Mouse (Mus musculus): ENCODE measurements at regions not wholly inside any gene's neighbourhood (a gene's known extent, or its start where the extent isn't known, plus 50 kb on each side); places are given as distances from the start of the nearest gene placed in this dataset.
A peak's percentile ranks its signal among the peaks of the same experiment; 100 is the strongest.
"Not testable (repeated sequence)": the region's sequence is repeated elsewhere in the genome, so short reads cannot be mapped to it uniquely, and the experiment has no call there.

DNA sequence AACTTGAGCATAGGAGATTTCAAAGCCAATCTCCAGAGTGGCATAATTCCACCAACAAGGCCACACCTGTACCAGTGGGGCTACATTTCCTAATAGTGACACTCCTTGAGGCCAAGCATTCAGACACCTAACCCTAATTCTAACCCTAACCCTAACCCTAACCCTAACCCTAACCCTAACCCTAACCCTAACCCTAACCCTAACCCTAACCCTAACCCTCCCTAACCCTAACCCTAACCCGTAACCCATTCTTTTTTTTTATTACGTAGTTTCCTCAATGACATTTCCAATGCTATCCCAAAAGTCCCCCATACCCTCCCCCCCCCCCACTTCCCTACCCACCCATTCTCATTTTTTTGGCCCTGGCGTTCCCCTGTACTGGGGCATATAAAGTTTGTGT is 609.9 kb upstream of the Map3k7 start:
- H3K4me3 ChIP-seq (ENCODE audit: low read depth, low read length); ATAC-seq (ENCODE audit: low FRiP score); H3K9ac ChIP-seq (ENCODE audit: low read length); H3K36me3 ChIP-seq (ENCODE audit: control insufficient read depth, insufficient read depth, low read length); DNase-seq (ENCODE audit: low spot score, missing footprints); H3K4me1 ChIP-seq (ENCODE audit: control insufficient read depth, insufficient read depth, low read length); H3K9me3 ChIP-seq (ENCODE audit: control insufficient read depth, low read length); H3K27ac ChIP-seq (ENCODE audit: low read depth, low read length); H3K27me3 ChIP-seq (ENCODE audit: control insufficient read depth, insufficient read depth, low read length); H3K4me2 ChIP-seq: not testable (repeated sequence)
- WGBS = 97% methylated on average over 2 of the region's 3 CpGs

- ATAC-seq (ENCODE audit: low FRiP score) = no peak
- H3K36me3 ChIP-seq (ENCODE audit: control insufficient read depth, insufficient read depth, low read length) = no peaks in the 10 kb centered on the region
- no peaks in the 10 kb centered on the region for H3K27me3 ChIP-seq (ENCODE audit: control insufficient read depth, insufficient read depth, low read length)
- H3K4me3 ChIP-seq (ENCODE audit: low read depth, low read length) = no peak overlapping the region
- no peaks in the 10 kb centered on the region for H3K4me1 ChIP-seq (ENCODE audit: control insufficient read depth, insufficient read depth, low read length)
- H3K9ac ChIP-seq (ENCODE audit: low read length) = no peak overlapping the region
- no peaks in the 10 kb centered on the region for H3K9me3 ChIP-seq (ENCODE audit: control insufficient read depth, low read length)
- 79% methylated on average over 2 of the region's 2 CpGs for WGBS
- no peak overlapping the region for H3K27ac ChIP-seq (ENCODE audit: low read depth, low read length)
- DNase-seq (ENCODE audit: low spot score, missing footprints) = no peak
- no peak overlapping the region for H3K4me2 ChIP-seq
Observed at GRCm38 (mm10) chr4:31354953-31355352, 608.9 kb upstream of the Map3k7 start.

DNA sequence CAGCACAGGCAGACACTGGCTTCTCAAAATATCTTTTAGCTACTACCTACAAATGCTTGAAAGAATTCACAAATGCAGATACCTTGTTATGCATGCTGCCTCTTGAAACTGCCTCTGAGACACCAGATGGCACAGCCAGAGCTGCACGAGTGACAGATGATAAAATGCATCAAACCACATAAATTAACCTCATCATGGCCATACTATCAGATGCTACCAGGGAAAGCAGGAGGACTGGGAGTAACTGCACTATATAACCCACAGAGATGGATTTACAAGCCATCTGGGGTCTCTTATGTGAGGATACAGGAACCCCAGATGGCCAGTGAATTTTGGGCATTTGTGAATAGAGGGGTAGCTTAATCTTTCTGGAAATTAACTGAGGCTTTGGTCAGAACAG is 597.7 kb upstream of the Map3k7 start:
- H3K4me1 ChIP-seq (ENCODE audit: control insufficient read depth, insufficient read depth, low read length) = no peaks in the 10 kb centered on the region
- no peaks in the 10 kb centered on the region for H3K9me3 ChIP-seq (ENCODE audit: control insufficient read depth, low read length)
- no peak overlapping the region for H3K4me2 ChIP-seq
- H3K27ac ChIP-seq (ENCODE audit: low read depth, low read length) = no peak overlapping the region
- H3K4me3 ChIP-seq (ENCODE audit: low read depth, low read length) = no peak overlapping the region
- H3K27me3 ChIP-seq (ENCODE audit: control insufficient read depth, insufficient read depth, low read length) = no peaks in the 10 kb centered on the region
- no peaks in the 10 kb centered on the region for H3K36me3 ChIP-seq (ENCODE audit: control insufficient read depth, insufficient read depth, low read length)
- DNase-seq (ENCODE audit: low spot score, missing footprints) (no peak), ATAC-seq (ENCODE audit: low FRiP score) (no peak)
- 63% methylated on average over 1 of the region's 1 CpGs for WGBS
- H3K9ac ChIP-seq (ENCODE audit: low read length) = no peak overlapping the region

- Histone ChIP-seq H3K4me2 (no peak overlapping the region), H3K4me1 (ENCODE audit: control insufficient read depth, insufficient read depth, low read length) (no peaks in the 10 kb centered on the region), H3K27ac (ENCODE audit: low read depth, low read length) (no peak overlapping the region), H3K36me3 (ENCODE audit: control insufficient read depth, insufficient read depth, low read length) (no peaks in the 10 kb centered on the region), H3K4me3 (ENCODE audit: low read depth, low read length) (no peak overlapping the region), H3K27me3 (ENCODE audit: control insufficient read depth, insufficient read depth, low read length) (no peaks in the 10 kb centered on the region), H3K9ac (ENCODE audit: low read length) (no peak overlapping the region), H3K9me3 (ENCODE audit: control insufficient read depth, low read length) (no peaks in the 10 kb centered on the region)
- ATAC-seq (ENCODE audit: low FRiP score) (no peak), DNase-seq (ENCODE audit: low spot score, missing footprints) (no peak)
- WGBS = 87% methylated on average over 5 of the region's 5 CpGs
Observed at GRCm38 (mm10) chr4:31367031-31367430, 596.9 kb upstream of the Map3k7 start.

- H3K9ac ChIP-seq (ENCODE audit: low read length) = no peak overlapping the region
- 84% methylated on average over 7 of the region's 7 CpGs for WGBS
- no peaks in the 10 kb centered on the region for H3K36me3 ChIP-seq (ENCODE audit: control insufficient read depth, insufficient read depth, low read length)
- no peak overlapping the region for H3K4me2 ChIP-seq
- no peaks in the 10 kb centered on the region for H3K9me3 ChIP-seq (ENCODE audit: control insufficient read depth, low read length)
- H3K27me3 ChIP-seq (ENCODE audit: control insufficient read depth, insufficient read depth, low read length) = no peaks in the 10 kb centered on the region
- H3K4me3 ChIP-seq (ENCODE audit: low read depth, low read length) = no peak overlapping the region
- no peak for DNase-seq (ENCODE audit: low spot score, missing footprints)
- no peaks in the 10 kb centered on the region for H3K4me1 ChIP-seq (ENCODE audit: control insufficient read depth, insufficient read depth, low read length)
- H3K27ac ChIP-seq (ENCODE audit: low read depth, low read length) = no peak overlapping the region
- no peak for ATAC-seq (ENCODE audit: low FRiP score)
Observed at GRCm38 (mm10) chr4:31370062-31370461, 593.8 kb upstream of the Map3k7 start.

DNA sequence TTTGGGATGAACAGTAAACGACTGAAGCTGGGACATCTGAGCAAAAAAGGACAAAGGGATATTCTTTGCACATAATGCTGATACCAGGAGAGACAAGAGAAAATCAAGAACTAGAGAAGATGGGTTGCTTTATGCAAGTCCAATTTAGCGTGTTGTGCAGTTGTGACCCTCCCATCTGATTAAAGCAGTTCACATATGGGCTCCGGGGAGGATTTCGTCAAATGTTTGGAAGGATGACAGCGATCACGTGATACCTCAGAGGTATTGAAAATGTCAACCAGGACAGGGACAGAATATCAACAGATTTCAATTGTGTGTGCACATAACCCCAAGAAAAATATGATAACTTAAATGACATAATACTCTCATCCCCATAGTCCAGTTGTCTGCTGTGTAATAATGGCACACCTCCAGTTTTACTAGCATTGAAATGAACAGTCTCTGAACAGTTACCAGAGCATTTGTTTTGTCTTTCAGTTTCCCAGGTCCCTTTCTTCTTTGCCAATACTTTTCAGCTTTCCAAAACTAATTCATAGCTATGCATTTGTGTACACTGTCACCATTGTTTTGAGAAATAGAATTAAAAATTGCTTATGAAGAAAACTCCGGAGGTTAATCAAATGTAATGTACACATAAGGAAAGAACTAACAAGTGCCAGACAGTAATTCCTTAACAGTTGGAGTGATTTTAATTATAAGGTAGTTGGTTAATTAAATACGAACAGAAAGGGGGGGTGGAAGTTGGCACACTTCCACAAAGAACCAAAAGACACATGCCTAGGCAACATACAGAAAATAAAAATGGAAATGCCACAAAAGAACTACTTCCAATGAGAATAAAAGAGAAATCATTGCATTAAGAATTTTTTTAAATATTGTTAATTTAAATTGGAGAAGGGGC is 582.6 kb upstream of the Map3k7 start:
- no peak for ATAC-seq (ENCODE audit: low FRiP score)
- no peaks in the 10 kb centered on the region for H3K4me1 ChIP-seq (ENCODE audit: control insufficient read depth, insufficient read depth, low read length)
- H3K27me3 ChIP-seq (ENCODE audit: control insufficient read depth, insufficient read depth, low read length) = no peaks in the 10 kb centered on the region
- H3K27ac ChIP-seq (ENCODE audit: low read depth, low read length) = no peak overlapping the region
- H3K9me3 ChIP-seq (ENCODE audit: control insufficient read depth, low read length) = no peaks in the 10 kb centered on the region
- 93% methylated on average over 8 of the region's 8 CpGs for WGBS
- no peak for DNase-seq (ENCODE audit: low spot score, missing footprints)
- H3K36me3 ChIP-seq (ENCODE audit: control insufficient read depth, insufficient read depth, low read length) = no peaks in the 10 kb centered on the region
- no peak overlapping the region for H3K4me2 ChIP-seq
- no peak overlapping the region for H3K9ac ChIP-seq (ENCODE audit: low read length)
- no peak overlapping the region for H3K4me3 ChIP-seq (ENCODE audit: low read depth, low read length)

DNA sequence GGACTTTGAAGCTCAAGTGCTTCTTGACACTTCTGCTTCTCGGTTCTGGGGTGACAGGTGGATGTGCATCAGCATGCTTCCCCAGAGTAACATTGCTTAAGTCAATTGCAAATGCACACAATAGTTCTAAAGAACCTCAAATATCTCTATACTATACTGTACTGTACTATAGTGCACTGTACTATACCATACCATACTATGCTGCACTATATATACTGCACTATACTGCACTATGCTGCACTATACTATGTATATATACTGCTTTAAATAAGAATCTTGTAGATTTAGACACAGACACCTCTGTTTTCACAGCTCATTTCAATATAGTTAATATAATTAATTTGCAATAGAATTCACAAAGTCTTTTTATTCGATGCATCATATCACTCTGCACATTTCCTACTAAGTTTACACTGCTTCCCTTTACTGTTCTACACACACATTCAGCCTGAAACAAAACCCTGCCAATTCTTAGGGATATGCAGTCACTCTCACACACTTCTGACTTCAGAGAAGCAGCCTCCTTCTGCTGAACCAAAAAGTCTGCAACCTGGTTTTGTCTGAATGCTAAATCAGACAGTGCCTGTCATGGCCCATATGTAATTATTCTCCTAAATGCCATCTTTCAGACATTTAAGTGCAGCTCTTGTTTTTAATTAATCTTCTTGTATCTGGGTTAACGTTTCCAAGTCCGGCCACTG is 570.8 kb upstream of the Map3k7 start:
- 94% methylated on average over 4 of the region's 4 CpGs for WGBS
- no peaks in the 10 kb centered on the region for H3K27me3 ChIP-seq (ENCODE audit: control insufficient read depth, insufficient read depth, low read length)
- DNase-seq (ENCODE audit: low spot score, missing footprints) (no peak), ATAC-seq (ENCODE audit: low FRiP score) (no peak)
- no peaks in the 10 kb centered on the region for H3K36me3 ChIP-seq (ENCODE audit: control insufficient read depth, insufficient read depth, low read length)
- no peaks in the 10 kb centered on the region for H3K9me3 ChIP-seq (ENCODE audit: control insufficient read depth, low read length)
- no peaks in the 10 kb centered on the region for H3K4me1 ChIP-seq (ENCODE audit: control insufficient read depth, insufficient read depth, low read length)
- no peak overlapping the region for H3K9ac ChIP-seq (ENCODE audit: low read length)
- no peak overlapping the region for H3K4me2 ChIP-seq
- H3K4me3 ChIP-seq (ENCODE audit: low read depth, low read length) = no peak overlapping the region
- no peak overlapping the region for H3K27ac ChIP-seq (ENCODE audit: low read depth, low read length)

- no peaks in the 10 kb centered on the region for H3K36me3 ChIP-seq (ENCODE audit: control insufficient read depth, insufficient read depth, low read length)
- no peak overlapping the region for H3K27ac ChIP-seq (ENCODE audit: low read depth, low read length)
- no peaks in the 10 kb centered on the region for H3K4me1 ChIP-seq (ENCODE audit: control insufficient read depth, insufficient read depth, low read length)
- H3K4me3 ChIP-seq (ENCODE audit: low read depth, low read length) = no peak overlapping the region
- H3K4me2 ChIP-seq = no peak overlapping the region
- no peak overlapping the region for H3K9ac ChIP-seq (ENCODE audit: low read length)
- no peaks in the 10 kb centered on the region for H3K9me3 ChIP-seq (ENCODE audit: control insufficient read depth, low read length)
- no peaks in the 10 kb centered on the region for H3K27me3 ChIP-seq (ENCODE audit: control insufficient read depth, insufficient read depth, low read length)
- 72% methylated on average over 4 of the region's 4 CpGs for WGBS
- DNase-seq (ENCODE audit: low spot score, missing footprints) (no peak), ATAC-seq (ENCODE audit: low FRiP score) (no peak)
Observed at GRCm38 (mm10) chr4:31395538-31395937, 568.4 kb upstream of the Map3k7 start.

DNA sequence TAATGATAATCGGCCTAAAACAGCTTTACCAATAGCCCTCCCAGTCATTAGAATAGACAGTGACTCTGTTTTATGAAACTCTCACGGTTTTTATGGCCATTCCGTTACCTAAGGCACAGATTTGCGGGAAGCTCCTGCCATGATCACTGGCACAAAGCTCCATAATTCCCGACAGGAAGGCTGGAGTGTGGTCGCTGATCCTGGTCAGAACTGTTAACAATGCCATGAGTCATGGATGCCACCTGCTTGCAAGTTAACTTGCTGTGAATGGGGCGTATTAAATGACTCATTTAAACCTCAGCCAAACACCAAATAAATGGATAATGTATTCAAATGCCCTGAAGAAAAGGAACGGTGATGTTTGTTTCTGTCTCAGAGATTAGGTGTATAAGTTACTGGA is 559.9 kb upstream of the Map3k7 start:
- no peak overlapping the region for H3K4me3 ChIP-seq (ENCODE audit: low read depth, low read length)
- DNase-seq (ENCODE audit: low spot score, missing footprints) (peak; percentile 79), ATAC-seq (ENCODE audit: low FRiP score) (no peak)
- no peaks in the 10 kb centered on the region for H3K9me3 ChIP-seq (ENCODE audit: control insufficient read depth, low read length)
- no peak overlapping the region for H3K4me2 ChIP-seq
- peaks cover 2% of the 10 kb centered on the region; the same call in 1 of the 2 replicates for H3K4me1 ChIP-seq (ENCODE audit: control insufficient read depth, insufficient read depth, low read length)
- H3K27me3 ChIP-seq (ENCODE audit: control insufficient read depth, insufficient read depth, low read length) = no peaks in the 10 kb centered on the region
- 72% methylated on average over 8 of the region's 8 CpGs for WGBS
- no peak overlapping the region for H3K9ac ChIP-seq (ENCODE audit: low read length)
- H3K36me3 ChIP-seq (ENCODE audit: control insufficient read depth, insufficient read depth, low read length) = no peaks in the 10 kb centered on the region
- no peak overlapping the region for H3K27ac ChIP-seq (ENCODE audit: low read depth, low read length)

Measured in midbrain, embryonic 11.5 days (tissue).